ENCODE assay signal across 21 mouse cellular contexts in genomic region chr6:117820327-117820726, GRCm38 (mm10). TPM values are rescaled to one million over a fixed set of nuclear protein-coding genes. Genes with fewer than 3 reads are reported as not detected.
DNase-seq lines count a peak whose midpoint lies in the region; ATAC-seq and TF ChIP-seq lines count a peak whose summit lies in the region.
"Had no signal": no experiment of that assay in that cellular context is flagged by ENCODE, and none has a peak within 500 bp of the region (broad histone marks: within the 10 kb centered on the region; RNA-seq: fewer than 3 reads in every experiment).

No protein-coding gene starts in this region.

- H3K4me3 ChIP-seq in hindbrain, postnatal 0 days (ENCODE audit: low read length) = no peak overlapping the region
- H3K4me3 ChIP-seq in hindbrain, embryonic 10.5 days = no peak overlapping the region
- H3K4me3 ChIP-seq in midbrain, postnatal 0 days (ENCODE audit: low read depth, low read length) = no peak overlapping the region
- no peak overlapping the region for H3K4me3 ChIP-seq in midbrain, embryonic 16.5 days (ENCODE audit: low read depth, low read length)
- H3K4me3 ChIP-seq: heart, embryonic 15.5 days had no signal

- 63% methylated on average over 14 of the region's 14 CpGs for WGBS in hindbrain, postnatal 0 days
- WGBS in hindbrain, embryonic 10.5 days = 86% methylated on average over 14 of the region's 14 CpGs
- WGBS in midbrain, postnatal 0 days = 66% methylated on average over 14 of the region's 14 CpGs
- 76% methylated on average over 14 of the region's 14 CpGs for WGBS in midbrain, embryonic 16.5 days

- no peak overlapping the region for H3K27ac ChIP-seq in hindbrain, postnatal 0 days
- H3K27ac ChIP-seq in hindbrain, embryonic 10.5 days = no peak overlapping the region
- no peak overlapping the region for H3K27ac ChIP-seq in midbrain, postnatal 0 days (ENCODE audit: low read depth, low read length)
- no peak overlapping the region for H3K27ac ChIP-seq in midbrain, embryonic 16.5 days (ENCODE audit: low read length)
- H3K27ac ChIP-seq: heart, embryonic 15.5 days; hindbrain, embryonic 14.5 days had no signal

- TF ChIP-seq POLR2A in brain, embryonic 14.5 days (IDR thresholded peaks at IDR 0.05; ENCODE audit: borderline replicate concordance, extremely low read depth, insufficient read depth, insufficient read length, poor library complexity, severe bottlenecking) = no peak

- ATAC-seq in cerebellum, adult (ENCODE audit: insufficient number of reproducible peaks, low FRiP score, low TSS enrichment) = no peak
- peak; percentile 70; the same call in 1 of the 2 replicates for ATAC-seq in hindbrain, postnatal 0 days
- ATAC-seq in midbrain, postnatal 0 days (ENCODE audit: low FRiP score) = no peak
- ATAC-seq in midbrain, embryonic 16.5 days = no peak
- ATAC-seq: activated CD4-positive, CD25-positive, alpha-beta regulatory T cell, adult 4 months; forebrain, embryonic 16.5 days; intestine, embryonic 16.5 days; Patski had no signal

- H3K9ac ChIP-seq in hindbrain, postnatal 0 days (replicated peaks; ENCODE audit: low read length) = no peak overlapping the region
- no peak overlapping the region for H3K9ac ChIP-seq in midbrain, postnatal 0 days (replicated peaks; ENCODE audit: low read length, poor library complexity, severe bottlenecking)
- no peak overlapping the region for H3K9ac ChIP-seq in midbrain, embryonic 16.5 days (ENCODE audit: low read depth, low read length)
- H3K9ac ChIP-seq: heart, embryonic 15.5 days; hindbrain, embryonic 14.5 days had no signal

- H3K27me3 ChIP-seq in hindbrain, postnatal 0 days (ENCODE audit: insufficient read depth, low read length) = no peaks in the 10 kb centered on the region
- H3K27me3 ChIP-seq in hindbrain, embryonic 10.5 days (ENCODE audit: insufficient read depth, poor library complexity, severe bottlenecking) = peaks cover 28% of the 10 kb centered on the region
- H3K27me3 ChIP-seq in midbrain, postnatal 0 days (ENCODE audit: insufficient read depth, low read length) = peaks cover 14% of the 10 kb centered on the region
- H3K27me3 ChIP-seq in midbrain, embryonic 16.5 days (ENCODE audit: control insufficient read depth, insufficient read depth, low read depth, low read length) = peaks cover 22% of the 10 kb centered on the region
- H3K27me3 ChIP-seq: Patski had no signal

- no peaks in the 10 kb centered on the region for H3K36me3 ChIP-seq in hindbrain, postnatal 0 days (ENCODE audit: insufficient read depth, low read length)
- H3K36me3 ChIP-seq in hindbrain, embryonic 10.5 days = no peaks in the 10 kb centered on the region
- H3K36me3 ChIP-seq in midbrain, postnatal 0 days (ENCODE audit: insufficient read depth, low read length) = no peaks in the 10 kb centered on the region
- H3K36me3 ChIP-seq in midbrain, embryonic 16.5 days (ENCODE audit: control insufficient read depth, insufficient read depth, low read length) = no peaks in the 10 kb centered on the region
- H3K36me3 ChIP-seq: heart, embryonic 15.5 days had no signal

- no peak overlapping the region for H3K4me2 ChIP-seq in hindbrain, postnatal 0 days (ENCODE audit: low read depth, low read length)
- no peak overlapping the region for H3K4me2 ChIP-seq in midbrain, postnatal 0 days (ENCODE audit: low read depth, low read length, poor library complexity, severe bottlenecking)
- H3K4me2 ChIP-seq in midbrain, embryonic 16.5 days (ENCODE audit: low read length) = no peak overlapping the region
- H3K4me2 ChIP-seq: heart, embryonic 11.5 days; heart, embryonic 15.5 days; hindbrain, embryonic 14.5 days had no signal

- no peaks in the 10 kb centered on the region for H3K4me1 ChIP-seq in hindbrain, postnatal 0 days (ENCODE audit: insufficient read depth, low read length)
- H3K4me1 ChIP-seq in hindbrain, embryonic 10.5 days (replicated peaks) = no peaks in the 10 kb centered on the region; the same call in 1 of the 2 replicates
- no peaks in the 10 kb centered on the region for H3K4me1 ChIP-seq in midbrain, postnatal 0 days (ENCODE audit: insufficient read depth, low read length)
- no peaks in the 10 kb centered on the region for H3K4me1 ChIP-seq in midbrain, embryonic 16.5 days (ENCODE audit: control insufficient read depth, insufficient read depth, low read length)
- H3K4me1 ChIP-seq: heart, embryonic 15.5 days had no signal

- TF ChIP-seq CTCF in hindbrain, postnatal 0 days (IDR thresholded peaks at IDR 0.05; ENCODE audit: low read depth) = no peak
- no peak for TF ChIP-seq CTCF in midbrain, postnatal 0 days (IDR thresholded peaks at IDR 0.05)
- TF ChIP-seq CTCF in brain, embryonic 14.5 days (IDR thresholded peaks at IDR 0.05; ENCODE audit: borderline replicate concordance, extremely low read depth, insufficient read depth, insufficient read length) = no peak

- DNase-seq in cerebellum, postnatal 14 days = peak; percentile 53 to 71
- DNase-seq in hindbrain, postnatal 0 days (ENCODE audit: low spot score) = peak; percentile 71
- DNase-seq in hindbrain, embryonic 10.5 days (ENCODE audit: low spot score) = no peak
- DNase-seq in midbrain, postnatal 0 days (ENCODE audit: low spot score) = peak; percentile 69
- peak; percentile 70 for DNase-seq in brain, embryonic 14.5 days (ENCODE audit: low read depth)
- DNase-seq in kidney, postnatal 10 days = no peak
- DNase-seq: adrenal gland, postnatal 14 days; cerebellum, adult 2 months; cerebellum, postnatal 36 days; gastrocnemius, postnatal 25 days; heart, adult 18-20 months; heart, postnatal 14 days had no signal

- no peaks in the 10 kb centered on the region for H3K9me3 ChIP-seq in hindbrain, postnatal 0 days (ENCODE audit: low read length)
- H3K9me3 ChIP-seq in hindbrain, embryonic 10.5 days = no peaks in the 10 kb centered on the region
- no peaks in the 10 kb centered on the region for H3K9me3 ChIP-seq in midbrain, postnatal 0 days (ENCODE audit: low read length)
- H3K9me3 ChIP-seq in midbrain, embryonic 16.5 days (replicated peaks; ENCODE audit: control insufficient read depth, low read length, poor library complexity, severe bottlenecking) = no peaks in the 10 kb centered on the region
- H3K9me3 ChIP-seq: heart, embryonic 15.5 days had no signal

RNA-seq across cellular contexts. Expression of gene Zfp637, which starts 20.7 kb away (rescaled TPM):
- 110 and 122 TPM in 2 replicates for total RNA-seq in hindbrain, postnatal 0 days (2014; rRNA removed)
- 107 and 109 TPM in 2 replicates for polyA plus RNA-seq in hindbrain, postnatal 0 days (2015; fragmentation: Nextera tagmentation; extraction: Ambion mirVana)
- polyA plus RNA-seq in hindbrain, embryonic 10.5 days (2016; fragmentation: Nextera tagmentation; extraction: Ambion mirVana) = 90.8 and 118 TPM in 2 replicates
- 75.0 and 95.9 TPM in 2 replicates for total RNA-seq in midbrain, postnatal 0 days (2014; rRNA removed)
- 109 and 122 TPM in 2 replicates for polyA plus RNA-seq in midbrain, postnatal 0 days (2015; fragmentation: Nextera tagmentation; extraction: Ambion mirVana)
- polyA plus RNA-seq in midbrain, embryonic 16.5 days (2015; fragmentation: Nextera tagmentation; extraction: Ambion mirVana) = 138 and 141 TPM in 2 replicates
- 84.4 and 94.6 TPM in 2 replicates for polyA plus RNA-seq in brain, embryonic 14.5 days (2012; rRNA removed)

RNA-seq across cellular contexts. Expression of gene Zfp239, which starts 41.6 kb away (rescaled TPM):
- 19.6 and 22.1 TPM in 2 replicates for total RNA-seq in hindbrain, postnatal 0 days (2014; rRNA removed)
- 13.6 and 14.6 TPM in 2 replicates for polyA plus RNA-seq in hindbrain, postnatal 0 days (2015; fragmentation: Nextera tagmentation; extraction: Ambion mirVana)
- 9.9 and 12.9 TPM in 2 replicates for polyA plus RNA-seq in hindbrain, embryonic 10.5 days (2016; fragmentation: Nextera tagmentation; extraction: Ambion mirVana)
- 14.5 and 18.6 TPM in 2 replicates for total RNA-seq in midbrain, postnatal 0 days (2014; rRNA removed)
- 16.1 and 16.6 TPM in 2 replicates for polyA plus RNA-seq in midbrain, postnatal 0 days (2015; fragmentation: Nextera tagmentation; extraction: Ambion mirVana)
- 16.8 and 17.9 TPM in 2 replicates for polyA plus RNA-seq in midbrain, embryonic 16.5 days (2015; fragmentation: Nextera tagmentation; extraction: Ambion mirVana)
- polyA plus RNA-seq in brain, embryonic 14.5 days (2012; rRNA removed) = 9.0 and 10.6 TPM in 2 replicates

Comparison
In these comparisons a context has a peak if more than half of its experiments do, and no peak if none do; other contexts are left out.
1. DNase-seq: peak in cerebellum, postnatal 14 days (2 of 2), hindbrain, postnatal 0 days (single experiment), midbrain, postnatal 0 days (single experiment) and brain, embryonic 14.5 days (single experiment); none in hindbrain, embryonic 10.5 days (single experiment) and kidney, postnatal 10 days (single experiment).